Mouse (Mus musculus) central nervous system, embryonic 18 days (tissue): ENCODE data around the gene Wdr35. TPM values are rescaled to one million over a fixed set of nuclear protein-coding genes. Genes with fewer than 3 reads are reported as not detected.

ENCODE experiments used
- polyA plus RNA-seq: library from polyadenylated mRNA; depleted of rRNA; stranded (reverse); fragments of >200 nt; gene quantifications from 2 replicates; pipeline ENCODE4 v1.2.3, GENCODE M21; 2012; rRNA removed

Gene Wdr35
- polyA plus RNA-seq, result 19.5 and 20.8 TPM in 2 replicates

GRCm38 (mm10) chr12:8973820-8974465 is at the start of gene Wdr35:
TSS of gene Wdr35 (plus strand) at chr12:8973892.

GRCm38 (mm10) chr12:8947714-8948464 is 25.8 kb upstream of the Wdr35 start, which contains the start of gene Matn3:
TSS of gene Matn3 (plus strand) at chr12:8947929.

GRCm38 (mm10) chr12:9029888-9030723 is 56.4 kb downstream of the Wdr35 start, which contains the start of gene Ttc32:
TSS of gene Ttc32 (plus strand) at chr12:9029997.

Other genes starting within 250 kb of the Wdr35 start
- 20.0 and 22.9 TPM in 2 replicates for gene Sdc1, start 202.6 kb upstream of the Wdr35 start, polyA plus RNA-seq
- gene Laptm4a, start 52.2 kb upstream of the Wdr35 start, polyA plus RNA-seq, result 271 and 287 TPM in 2 replicates
- gene Matn3, start 26.0 kb upstream of the Wdr35 start, polyA plus RNA-seq, result 0.09 and 0.31 TPM in 2 replicates
- gene Ttc32, start 56.1 kb downstream of the Wdr35 start, polyA plus RNA-seq, result 4.6 and 4.7 TPM in 2 replicates